10 mouse cellular contexts compared by ENCODE assay signal in the genomic region with DNA sequence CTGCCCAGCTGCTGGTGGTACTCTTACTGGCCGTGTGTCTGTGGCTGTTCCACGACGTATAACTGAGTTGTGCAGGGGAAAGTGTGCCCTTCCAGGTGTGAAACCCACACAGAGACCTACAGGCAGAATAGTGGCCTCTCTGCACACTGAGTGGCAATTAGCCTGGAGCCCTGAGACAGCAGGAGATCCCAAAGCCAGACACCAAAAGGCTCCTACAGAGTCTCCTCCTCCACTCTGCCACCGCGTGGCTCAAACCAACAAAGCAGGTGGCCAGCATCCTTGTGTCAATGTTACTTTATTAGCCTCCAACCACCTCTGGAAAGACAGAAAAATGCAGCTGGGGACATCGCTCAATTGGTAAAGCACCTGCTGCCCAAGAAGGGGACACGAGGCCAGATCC. TPM values are rescaled to one million over a fixed set of nuclear protein-coding genes. Genes with fewer than 3 reads are reported as not detected.
DNase-seq lines count a peak whose midpoint lies in the region; ATAC-seq and TF ChIP-seq lines count a peak whose summit lies in the region.
"Had no signal": no experiment of that assay in that cellular context is flagged by ENCODE, and none has a peak within 500 bp of the region (broad histone marks: within the 10 kb centered on the region; RNA-seq: fewer than 3 reads in every experiment).

No protein-coding gene starts in this region.

- H3K27ac ChIP-seq in forebrain, embryonic 10.5 days: peak overlapping the region; percentile 17; the same call in 1 of the 2 replicates
- no peak overlapping the region for H3K27ac ChIP-seq in forebrain, embryonic 16.5 days (ENCODE audit: low read length)
- H3K27ac ChIP-seq in kidney, postnatal 0 days: no peak overlapping the region
- H3K27ac ChIP-seq in thymus, adult 2 months (ENCODE audit: control insufficient read depth, insufficient read depth, low read length): no peak overlapping the region
- H3K27ac ChIP-seq: forebrain, embryonic 13.5 days had no signal

- TF ChIP-seq POLR2A in brain, embryonic 14.5 days (IDR thresholded peaks at IDR 0.05; ENCODE audit: borderline replicate concordance, extremely low read depth, insufficient read depth, insufficient read length, poor library complexity, severe bottlenecking): no peak
- TF ChIP-seq POLR2A in thymus, adult 2 months (IDR thresholded peaks at IDR 0.05; ENCODE audit: control insufficient read depth, extremely low read depth, insufficient read depth, low read length, poor library complexity): no peak

- ATAC-seq in forebrain, embryonic 16.5 days: no peak
- no peak for ATAC-seq in kidney, postnatal 0 days (replicated peaks; ENCODE audit: low FRiP score, low read depth)
- ATAC-seq: forebrain, embryonic 13.5 days had no signal

- WGBS in forebrain, embryonic 10.5 days: 42% methylated on average over 7 of the region's 7 CpGs
- WGBS in forebrain, embryonic 16.5 days: 40% methylated on average over 7 of the region's 7 CpGs
- WGBS in kidney, postnatal 0 days: 24% methylated on average over 7 of the region's 7 CpGs
- WGBS in thymus, adult 2 months: 82% methylated on average over 7 of the region's 7 CpGs

- H3K36me3 ChIP-seq in forebrain, embryonic 10.5 days (replicated peaks): peaks cover 14% of the 10 kb centered on the region
- peaks cover 5% of the 10 kb centered on the region; the same call in 1 of the 2 replicates for H3K36me3 ChIP-seq in forebrain, embryonic 16.5 days (ENCODE audit: control insufficient read depth, insufficient read depth)
- peaks cover 10% of the 10 kb centered on the region; the same call in 1 of the 2 replicates for H3K36me3 ChIP-seq in kidney, postnatal 0 days (ENCODE audit: insufficient read depth, low read length)
- peaks cover 6% of the 10 kb centered on the region for H3K36me3 ChIP-seq in thymus, adult 2 months (ENCODE audit: control insufficient read depth, insufficient read depth, low read length)

- peak; percentile 56; the same call in 1 of the 2 replicates for TF ChIP-seq CTCF in kidney, postnatal 0 days (IDR thresholded peaks at IDR 0.05; ENCODE audit: low read depth)
- TF ChIP-seq CTCF in brain, embryonic 14.5 days (IDR thresholded peaks at IDR 0.05; ENCODE audit: borderline replicate concordance, extremely low read depth, insufficient read depth, insufficient read length): peak; percentile 40; the same call in 1 of the 2 replicates
- no peak for TF ChIP-seq CTCF in thymus, adult 2 months (IDR thresholded peaks at IDR 0.05; ENCODE audit: borderline replicate concordance, control insufficient read depth, extremely low read depth, insufficient read depth, low read length, poor library complexity)

- H3K9me3 ChIP-seq in forebrain, embryonic 10.5 days: no peaks in the 10 kb centered on the region
- H3K9me3 ChIP-seq in forebrain, embryonic 16.5 days (ENCODE audit: control insufficient read depth, low read length): no peaks in the 10 kb centered on the region
- H3K9me3 ChIP-seq in kidney, postnatal 0 days (replicated peaks; ENCODE audit: low read length): no peaks in the 10 kb centered on the region
- H3K9me3 ChIP-seq: forebrain, embryonic 13.5 days had no signal

- H3K9ac ChIP-seq in forebrain, embryonic 16.5 days (replicated peaks; ENCODE audit: low read depth, low read length): no peak overlapping the region
- H3K9ac ChIP-seq in kidney, postnatal 0 days (ENCODE audit: low read depth, low read length): no peak overlapping the region
- H3K9ac ChIP-seq: forebrain, embryonic 13.5 days had no signal

- peaks cover 63% of the 10 kb centered on the region for H3K4me1 ChIP-seq in forebrain, embryonic 10.5 days
- peaks cover 34% of the 10 kb centered on the region for H3K4me1 ChIP-seq in forebrain, embryonic 16.5 days (replicated peaks; ENCODE audit: control insufficient read depth, insufficient read depth, low read length)
- peaks cover 13% of the 10 kb centered on the region for H3K4me1 ChIP-seq in kidney, postnatal 0 days (replicated peaks; ENCODE audit: insufficient read depth, low read length)
- H3K4me1 ChIP-seq in thymus, adult 2 months (replicated peaks; ENCODE audit: control insufficient read depth, insufficient read depth, low read length): peaks cover 30% of the 10 kb centered on the region

- no peak overlapping the region for H3K4me2 ChIP-seq in forebrain, embryonic 16.5 days (ENCODE audit: low read length)
- no peak overlapping the region for H3K4me2 ChIP-seq in kidney, postnatal 0 days (ENCODE audit: low read length)
- H3K4me2 ChIP-seq: forebrain, embryonic 13.5 days had no signal

- H3K27me3 ChIP-seq in forebrain, embryonic 10.5 days (ENCODE audit: poor library complexity, severe bottlenecking): peaks cover 25% of the 10 kb centered on the region
- no peaks in the 10 kb centered on the region for H3K27me3 ChIP-seq in forebrain, embryonic 16.5 days (replicated peaks; ENCODE audit: control insufficient read depth, insufficient read depth, low read length)
- H3K27me3 ChIP-seq in kidney, postnatal 0 days (ENCODE audit: insufficient read depth, low read length): no peaks in the 10 kb centered on the region
- no peaks in the 10 kb centered on the region for H3K27me3 ChIP-seq in thymus, adult 2 months (ENCODE audit: control insufficient read depth, insufficient read depth, low read length)
- H3K27me3 ChIP-seq: forebrain, embryonic 13.5 days had no signal

- no peak overlapping the region for H3K4me3 ChIP-seq in forebrain, embryonic 10.5 days
- no peak overlapping the region for H3K4me3 ChIP-seq in forebrain, embryonic 16.5 days (replicated peaks; ENCODE audit: low read length)
- no peak overlapping the region for H3K4me3 ChIP-seq in kidney, postnatal 0 days (replicated peaks; ENCODE audit: low read depth, low read length)
- no peak overlapping the region for H3K4me3 ChIP-seq in thymus, adult 2 months (ENCODE audit: control insufficient read depth, insufficient read depth, low read length)
- H3K4me3 ChIP-seq: forebrain, embryonic 13.5 days had no signal

- DNase-seq in forebrain, embryonic 10.5 days (ENCODE audit: extremely low spot score, low spot score): no peak
- DNase-seq in kidney, postnatal 0 days (ENCODE audit: low spot score): peak; percentile 49
- DNase-seq in kidney, adult 11 months: no peak
- peak; percentile 19 for DNase-seq in brain, embryonic 14.5 days (ENCODE audit: low read depth)
- peak; percentile 66 to 70 for DNase-seq in kidney, postnatal 4 days
- no peak for DNase-seq in thymus, adult 2 months
- DNase-seq in right cerebral cortex, adult 18-20 months: no peak
- DNase-seq: cerebellum, adult 11-12 months had no signal

RNA-seq across cellular contexts. Expression of a gene that starts 14.7 kb away (rescaled TPM):
- polyA plus RNA-seq in forebrain, embryonic 10.5 days (2016; fragmentation: Nextera tagmentation; extraction: Ambion mirVana): 2.5 and 2.9 TPM in 2 replicates
- 16.6 TPM in 2 replicates for polyA plus RNA-seq in forebrain, embryonic 16.5 days (2015; fragmentation: Nextera tagmentation; extraction: Ambion mirVana)
- polyA plus RNA-seq in kidney, postnatal 0 days (2015; fragmentation: Nextera tagmentation; extraction: Ambion mirVana): 35.2 and 37.5 TPM in 2 replicates
- 18.3 TPM in 2 replicates for polyA plus RNA-seq in brain, embryonic 14.5 days (2012; rRNA removed)
- 9.4 and 14.0 TPM in 2 replicates for polyA plus RNA-seq in thymus, adult 2 months (2012; rRNA removed)

RNA-seq across cellular contexts. Expression of a gene that starts 15.5 kb away (rescaled TPM):
- polyA plus RNA-seq in forebrain, embryonic 10.5 days (2016; fragmentation: Nextera tagmentation; extraction: Ambion mirVana): 0.62 and 1.1 TPM in 2 replicates
- 2.9 and 3.2 TPM in 2 replicates for polyA plus RNA-seq in forebrain, embryonic 16.5 days (2015; fragmentation: Nextera tagmentation; extraction: Ambion mirVana)
- 1.3 and 1.4 TPM in 2 replicates for polyA plus RNA-seq in kidney, postnatal 0 days (2015; fragmentation: Nextera tagmentation; extraction: Ambion mirVana)
- polyA plus RNA-seq in brain, embryonic 14.5 days (2012; rRNA removed): 1.0 and 1.4 TPM in 2 replicates
- 0.36 and 0.97 TPM in 2 replicates for polyA plus RNA-seq in thymus, adult 2 months (2012; rRNA removed)

RNA-seq across cellular contexts. Expression of a gene that starts 42.0 kb away (rescaled TPM):
- polyA plus RNA-seq in forebrain, embryonic 10.5 days (2016; fragmentation: Nextera tagmentation; extraction: Ambion mirVana): 3.5 and 4.0 TPM in 2 replicates
- polyA plus RNA-seq in forebrain, embryonic 16.5 days (2015; fragmentation: Nextera tagmentation; extraction: Ambion mirVana): 1.0 and 1.5 TPM in 2 replicates
- polyA plus RNA-seq in kidney, postnatal 0 days (2015; fragmentation: Nextera tagmentation; extraction: Ambion mirVana): 8.8 and 9.0 TPM in 2 replicates
- polyA plus RNA-seq in brain, embryonic 14.5 days (2012; rRNA removed): 2.3 and 2.5 TPM in 2 replicates
- polyA plus RNA-seq in thymus, adult 2 months (2012; rRNA removed): 40.8 and 44.4 TPM in 2 replicates

Comparison
In these comparisons a context has a peak if more than half of its experiments do, and no peak if none do; other contexts are left out.
1. DNase-seq: peak in kidney, postnatal 0 days (single experiment), brain, embryonic 14.5 days (single experiment) and kidney, postnatal 4 days (2 of 2); none in forebrain, embryonic 10.5 days (single experiment), kidney, adult 11 months (single experiment), thymus, adult 2 months (single experiment) and right cerebral cortex, adult 18-20 months (single experiment).